Mouse (Mus musculus): ENCODE results near the gene Btf3.

GRCm38 (mm10) chr13:98316480-98317245 is at the start of gene Btf3:
- peak; percentile 88; the same call in 1 of the 2 replicates for TF ChIP-seq POLR2A (IDR thresholded peaks at IDR 0.05; ENCODE audit: low read depth, low read length)
- 0 out of 2 replicates have a peak, but pooled peaks have one; percentile 3 for TF ChIP-seq CTCF (IDR thresholded peaks at IDR 0.05; ENCODE audit: extremely low read depth, insufficient read length, insufficient replicate concordance, low read depth, low read length)

All from small intestine, adult 2 months (tissue).